Mouse (Mus musculus) heart, adult 2 months (tissue): ENCODE measurements around the gene Otop2. TPM values are rescaled to one million over a fixed set of nuclear protein-coding genes. Genes with fewer than 3 reads are reported as not detected.

Experiments used
- DNase-seq, 2 experiments: peaks; one replicate each; pipeline ENCODE4 v3.0.0; 2021
- H3K27ac ChIP-seq: fragments of 200-600 bp; 2 replicates; pipeline ENCODE4 v1.8.1; 2022
- H3K27me3 ChIP-seq: fragments of 200-500 bp; 2 replicates; pipeline ENCODE4 v1.6.1; 2012; ENCODE audit warnings: mild to moderate bottlenecking, low read length, inconsistent platforms, mixed read lengths; ENCODE audit not compliant: control insufficient read depth, insufficient read depth
- H3K36me3 ChIP-seq: fragments of 200-500 bp; 2 replicates; pipeline ENCODE4 v1.6.1; 2012; ENCODE audit warnings: low read length, inconsistent platforms; ENCODE audit not compliant: control insufficient read depth, insufficient read depth
- H3K4me1 ChIP-seq: fragments of 200-500 bp; 2 replicates; pipeline ENCODE4 v1.6.1; 2011; ENCODE audit warnings: low read length; ENCODE audit not compliant: control insufficient read depth, insufficient read depth
- H3K4me3 ChIP-seq: fragments of 200-600 bp; 2 replicates; pipeline ENCODE4 v1.8.1; 2022
- H3K79me2 ChIP-seq: fragments of 200-500 bp; replicated peaks from 2 replicates; pipeline ENCODE4 v1.6.1; 2012; ENCODE audit warnings: mild to moderate bottlenecking, inconsistent platforms, low read length, moderate library complexity, mixed read lengths; ENCODE audit not compliant: control insufficient read depth, insufficient read depth
- H3K9ac ChIP-seq: fragments of 200-500 bp; 2 replicates; pipeline ENCODE4 v1.6.1; 2012; ENCODE audit warnings: low read depth, mild to moderate bottlenecking, control low read depth, inconsistent platforms, low read length, mixed read lengths
- CTCF ChIP-seq: fragments of 200-600 bp; IDR thresholded peaks from 2 replicates; pipeline ENCODE4 v1.8.1; 2022; ENCODE audit warnings: antibody characterized with exemption, mild to moderate bottlenecking, moderate library complexity
- EP300 ChIP-seq: fragments of 200-500 bp; IDR thresholded peaks from 2 replicates; pipeline ENCODE4 v1.6.1; 2011; ENCODE audit warnings: low read depth, low read length, control low read depth; ENCODE audit not compliant: insufficient read depth
- POLR2A ChIP-seq: fragments of 200-500 bp; IDR thresholded peaks from 2 replicates; pipeline ENCODE4 v1.6.1; 2011; ENCODE audit warnings: mild to moderate bottlenecking, low read depth, low read length, control low read depth; ENCODE audit not compliant: insufficient read depth
- WGBS: fragments of 180-500 bp; shearing (Covaris S2); methylation state at CpG from one replicate; pipeline ENCODE4 v1.1.7; 2018; 5-methylcytosine and 5-hydroxymethylcytosine counted together
- intact Hi-C: fragments of 180-260 bp; cut with DNase I; formaldehyde crosslinking; loops from one replicate; pipeline ENCODE4 v1.15.1; 2025
- long read RNA-seq: library from polyadenylated mRNA; stranded (forward); transcript quantifications from one replicate; pipeline ENCODE4 v2.0.0, GENCODE M21; 2021
- polyA plus RNA-seq: library from polyadenylated mRNA; depleted of rRNA; stranded (reverse); fragments of >200 nt; gene quantifications from 2 replicates; pipeline ENCODE4 v1.2.3, GENCODE M21; 2012; rRNA removed
- total RNA-seq, 2 experiments: library from RNA; stranded (reverse); gene quantifications; 2 replicates each; pipeline ENCODE4 v1.2.3; 2021

The Otop2 gene
- total RNA-seq: not detected
- polyA plus RNA-seq: not detected in 2 replicates
- long read RNA-seq: 0 reads

- Histone ChIP-seq H3K36me3 (no peaks in the 10 kb centered on the region), H3K27me3 (no peaks in the 10 kb centered on the region), H3K79me2 (no peaks in the 10 kb centered on the region), H3K9ac (no peak within 1 kb of the TSS), H3K27ac (no peak within 1 kb of the TSS), H3K4me3 (no peak within 1 kb of the TSS), H3K4me1 (no peaks in the 10 kb centered on the region)
- intact Hi-C loops: no loop called here
- DNase-seq: no peak
- TF ChIP-seq CTCF (no peak), POLR2A (no peak), EP300 (no peak)
- WGBS: 51% methylated on average over 8 of the region's 8 CpGs
Measured at GRCm38 (mm10) chr11:115306863-115307262, at the start of gene Otop2. Otop2 (plus strand) TSS chr11:115307163.

GRCm38 (mm10) chr11:115257775-115258510 lies 49.0 kb upstream of the Otop2 start:
- DNase-seq: no peak
- Histone ChIP-seq H3K79me2 (no peaks in the 10 kb centered on the region), H3K4me1 (no peaks in the 10 kb centered on the region), H3K27me3 (peaks cover 5% of the 10 kb centered on the region), H3K27ac (no peak overlapping the region), H3K4me3 (no peak overlapping the region), H3K9ac (no peak overlapping the region), H3K36me3 (no peaks in the 10 kb centered on the region)
- TF ChIP-seq POLR2A (no peak), CTCF (no peak), EP300 (no peak)
- WGBS: 17% methylated on average over 59 of the region's 59 CpGs
- intact Hi-C loops: no loop called here

- Histone ChIP-seq H3K27ac (no peak overlapping the region), H3K4me1 (no peaks in the 10 kb centered on the region), H3K4me3 (no peak overlapping the region), H3K9ac (no peak overlapping the region), H3K27me3 (peaks cover 5% of the 10 kb centered on the region), H3K36me3 (no peaks in the 10 kb centered on the region), H3K79me2 (no peaks in the 10 kb centered on the region)
- DNase-seq: no peak
- TF ChIP-seq EP300 (no peak), POLR2A (no peak), CTCF (no peak)
- 75% methylated on average over 4 of the region's 4 CpGs for WGBS
- intact Hi-C loops: no loop called here
Measured at GRCm38 (mm10) chr11:115259134-115259533, 47.8 kb upstream of the Otop2 start.

- H3K27ac ChIP-seq: no peak overlapping the region
- H3K79me2 ChIP-seq: no peaks in the 10 kb centered on the region
- no peak overlapping the region for H3K9ac ChIP-seq
- H3K4me3 ChIP-seq: no peak overlapping the region
- H3K27me3 ChIP-seq: peaks cover 10% of the 10 kb centered on the region
- no peaks in the 10 kb centered on the region for H3K36me3 ChIP-seq
- 69% methylated on average over 11 of the region's 11 CpGs for WGBS
- intact Hi-C loops: no loop called here
- no peaks in the 10 kb centered on the region for H3K4me1 ChIP-seq
- DNase-seq: no peak
- TF ChIP-seq POLR2A (no peak), CTCF (no peak), EP300 (no peak)
Measured at GRCm38 (mm10) chr11:115262954-115263353, 44.0 kb upstream of the Otop2 start.

- no peak overlapping the region for H3K9ac ChIP-seq
- H3K4me3 ChIP-seq: no peak overlapping the region
- TF ChIP-seq CTCF (no peak), POLR2A (no peak), EP300 (no peak)
- no peaks in the 10 kb centered on the region for H3K79me2 ChIP-seq
- WGBS: 78% methylated on average over 7 of the region's 7 CpGs
- no peaks in the 10 kb centered on the region for H3K36me3 ChIP-seq
- H3K27ac ChIP-seq: no peak overlapping the region
- no peak for DNase-seq
- no peaks in the 10 kb centered on the region for H3K4me1 ChIP-seq
- peaks cover 9% of the 10 kb centered on the region for H3K27me3 ChIP-seq
- intact Hi-C loops: no loop called here
Measured at GRCm38 (mm10) chr11:115264136-115264861, 42.7 kb upstream of the Otop2 start.
